Mouse (Mus musculus): ENCODE measurements around the gene Gpr68.

DNA sequence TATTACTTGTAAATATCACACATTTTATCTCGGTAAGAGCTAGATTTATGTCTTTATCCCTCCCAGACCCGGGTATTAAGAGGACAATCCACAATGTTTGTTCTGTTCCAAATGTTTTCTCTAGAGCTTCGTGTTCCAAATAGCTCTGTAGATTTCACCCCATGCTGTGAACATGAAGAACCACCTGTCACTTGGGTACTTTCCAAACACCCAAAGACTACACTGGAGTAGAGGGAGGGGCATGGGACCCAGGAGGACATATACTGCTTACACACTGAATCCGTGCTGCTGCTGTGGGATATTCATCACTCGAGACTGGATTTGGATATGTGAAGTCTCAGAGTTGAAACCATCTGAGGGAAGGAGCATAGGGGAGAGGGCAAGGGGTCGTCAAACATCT lies 1.8 kb upstream of the Gpr68 start:
- no peak for TF ChIP-seq CTCF (conservative IDR thresholded peaks at IDR 0.05; ENCODE audit: low read length)
- TF ChIP-seq POU5F1 (IDR thresholded peaks at IDR 0.05; ENCODE audit: borderline replicate concordance, low read length), result no peak
- no peak for TF ChIP-seq NANOG (IDR thresholded peaks at IDR 0.05; ENCODE audit: borderline replicate concordance, low read length)

Measured in E14TG2a.4 (cell line).